Mouse (Mus musculus): ENCODE measurements around the gene Acvr1b. TPM values are rescaled to one million over a fixed set of nuclear protein-coding genes. Genes with fewer than 3 reads are reported as not detected.

Acvr1b gene
- polyA plus RNA-seq, 1 experiment = 75.3 TPM

DNA sequence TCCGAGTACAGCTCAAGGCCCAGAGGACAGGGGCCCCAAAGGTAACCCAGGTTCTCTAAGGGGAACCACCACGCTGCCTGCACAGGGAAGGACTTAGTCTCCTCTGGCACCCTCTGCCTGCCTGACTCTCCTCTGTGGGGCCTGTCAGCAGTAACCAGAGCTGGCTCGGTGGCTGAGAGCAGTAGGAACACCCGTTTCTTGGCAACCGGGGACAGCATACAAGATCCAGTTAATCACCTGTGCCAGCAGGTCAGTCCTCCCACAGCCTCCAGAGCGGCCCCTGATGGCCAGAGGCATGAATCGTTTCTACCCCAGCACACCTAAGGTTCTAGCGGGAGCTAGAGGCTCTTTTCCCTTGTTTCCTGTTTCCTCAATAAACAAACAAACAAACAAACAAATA lies 68.8 kb downstream of the Acvr1b start:
- no peak for TF ChIP-seq POLR2A (IDR thresholded peaks at IDR 0.05; ENCODE audit: borderline replicate concordance, extremely low read depth, insufficient read depth, insufficient read length, poor library complexity, severe bottlenecking)
- TF ChIP-seq CTCF (IDR thresholded peaks at IDR 0.05; ENCODE audit: borderline replicate concordance, extremely low read depth, insufficient read depth, insufficient read length) = peak; percentile 25; the same call in 1 of the 2 replicates
- DNase-seq (ENCODE audit: low read depth) = no peak

DNA sequence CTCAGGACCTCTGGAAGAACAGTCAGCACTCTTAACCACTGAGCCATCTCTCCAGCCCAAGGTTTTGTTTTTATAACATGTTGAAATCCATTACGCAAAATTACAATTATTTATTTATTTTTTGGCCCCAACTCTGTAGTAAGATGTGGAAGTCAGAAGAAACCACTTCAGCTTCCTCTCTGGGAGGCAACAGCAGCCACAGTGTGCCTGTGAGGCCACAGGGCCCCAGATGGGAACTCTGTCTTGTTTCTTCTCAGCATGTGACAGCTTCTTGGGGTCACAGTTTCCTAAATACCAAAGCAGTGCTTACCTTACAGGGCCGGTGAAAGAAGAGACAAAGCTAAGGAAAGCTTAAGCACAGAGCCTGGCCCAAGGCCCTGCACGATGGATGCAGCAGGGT lies 70.1 kb downstream of the Acvr1b start:
- no peak for DNase-seq (ENCODE audit: low read depth)
- TF ChIP-seq POLR2A (IDR thresholded peaks at IDR 0.05; ENCODE audit: borderline replicate concordance, extremely low read depth, insufficient read depth, insufficient read length, poor library complexity, severe bottlenecking) (no peak), CTCF (IDR thresholded peaks at IDR 0.05; ENCODE audit: borderline replicate concordance, extremely low read depth, insufficient read depth, insufficient read length) (no peak)

DNA sequence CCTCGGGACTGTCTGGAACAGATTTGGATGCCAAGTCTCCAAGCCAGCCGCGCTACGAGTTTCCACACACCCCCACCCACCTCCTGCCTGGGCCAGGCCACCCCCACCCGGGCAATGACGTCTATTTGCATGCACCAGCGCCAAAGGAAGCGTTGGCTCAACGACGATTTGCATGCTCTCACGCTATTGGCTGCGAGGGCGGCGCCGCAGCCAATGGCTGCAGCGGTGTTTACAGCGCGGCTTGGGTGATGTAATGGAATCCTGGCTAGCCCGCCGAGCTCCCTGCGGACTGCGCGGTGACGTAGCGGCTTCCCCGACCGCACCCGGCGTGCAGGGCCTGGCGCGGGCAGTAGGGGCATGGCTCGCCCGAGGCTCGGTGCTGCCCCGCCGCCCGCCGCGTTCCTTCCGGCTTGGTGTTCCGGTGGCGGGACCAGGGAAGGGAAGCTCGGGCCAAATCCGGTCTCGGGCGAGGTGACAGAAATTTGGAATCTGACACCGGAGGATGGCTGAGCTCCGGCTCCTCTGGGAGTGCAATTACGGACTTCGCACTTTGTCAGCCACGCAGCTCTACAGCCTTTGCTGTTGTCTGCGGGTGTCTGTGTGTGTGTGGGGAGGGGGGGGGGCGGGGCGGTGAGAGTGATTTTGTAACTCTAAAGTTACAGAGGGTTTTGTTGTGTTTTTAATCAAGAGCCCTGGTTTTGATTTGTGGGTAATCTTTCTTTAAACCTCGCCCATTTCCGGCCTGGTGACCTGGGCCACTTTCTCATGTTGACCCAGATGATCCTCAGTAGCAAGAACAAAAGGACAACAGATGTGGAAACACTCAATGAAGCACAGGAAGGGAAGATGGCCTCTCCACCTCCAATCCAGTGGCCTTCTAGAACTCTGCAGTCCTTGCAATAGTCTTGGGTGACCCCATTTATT lies 72.6 kb downstream of the Acvr1b start:
- peak; percentile 99 for DNase-seq (ENCODE audit: low read depth)

DNA sequence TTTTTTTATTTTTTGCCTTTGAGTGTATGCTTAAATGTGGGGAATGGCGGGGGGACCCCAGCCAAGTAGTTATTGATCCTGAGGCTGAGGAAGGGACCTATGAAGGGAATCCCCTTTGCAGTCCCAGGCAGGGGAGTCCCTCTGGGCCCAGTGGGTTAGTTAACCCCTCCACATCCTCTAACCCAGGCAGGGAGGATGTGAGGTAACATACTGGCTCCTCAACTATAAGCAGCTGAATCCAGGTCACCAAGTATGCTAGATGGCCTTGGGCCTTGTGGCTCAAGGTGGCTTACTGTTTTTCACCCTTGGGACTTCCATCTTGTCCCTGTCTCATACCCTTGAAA lies 73.3 kb downstream of the Acvr1b start:
- DNase-seq (ENCODE audit: low read depth) = no peak
- TF ChIP-seq POLR2A (IDR thresholded peaks at IDR 0.05; ENCODE audit: borderline replicate concordance, extremely low read depth, insufficient read depth, insufficient read length, poor library complexity, severe bottlenecking) (no peak), CTCF (IDR thresholded peaks at IDR 0.05; ENCODE audit: borderline replicate concordance, extremely low read depth, insufficient read depth, insufficient read length) (no peak)

More for the DNA sequence above, 72.6 kb downstream of the Acvr1b start:
- peak; percentile 12; the same call in 1 of the 2 replicates for TF ChIP-seq CTCF (IDR thresholded peaks at IDR 0.05; ENCODE audit: borderline replicate concordance, extremely low read depth, insufficient read depth, insufficient read length)
- peak; percentile 87 for TF ChIP-seq POLR2A (IDR thresholded peaks at IDR 0.05; ENCODE audit: borderline replicate concordance, extremely low read depth, insufficient read depth, insufficient read length, poor library complexity, severe bottlenecking)

DNA sequence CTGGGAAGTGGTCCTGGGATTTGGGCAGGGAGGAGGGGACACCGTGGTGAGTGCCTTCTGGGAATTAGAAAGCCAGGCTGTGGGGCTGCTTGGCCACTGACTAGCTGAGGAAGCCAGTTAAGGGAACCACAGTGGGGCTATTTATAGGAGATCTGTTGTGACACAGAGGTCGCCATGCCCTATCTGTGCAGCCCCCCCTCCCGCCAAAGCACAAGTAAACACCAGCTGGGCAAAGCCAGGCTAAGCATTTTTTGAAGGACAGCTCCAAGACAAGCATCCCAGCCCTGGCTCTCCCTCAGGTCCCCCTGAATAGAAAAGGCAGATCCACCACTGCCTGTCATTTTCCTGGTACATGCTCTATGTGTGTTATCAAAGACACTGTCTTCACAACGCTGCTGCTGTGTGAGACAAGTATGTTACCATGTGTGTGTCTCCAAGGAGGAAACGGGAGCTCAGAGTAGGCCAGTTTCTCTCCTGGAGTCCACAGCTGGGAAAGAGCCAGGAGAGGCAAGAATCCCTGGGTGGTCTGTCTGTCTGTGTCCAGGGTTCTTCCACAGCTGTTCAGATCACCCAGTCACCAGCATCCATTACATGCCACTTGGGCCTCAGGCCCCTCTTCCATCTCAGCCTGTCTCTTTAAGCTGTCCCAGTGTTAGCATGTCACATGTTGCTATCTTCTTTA lies 74.3 kb downstream of the Acvr1b start:
- no peak for TF ChIP-seq CTCF (IDR thresholded peaks at IDR 0.05; ENCODE audit: borderline replicate concordance, extremely low read depth, insufficient read depth, insufficient read length)
- no peak for TF ChIP-seq POLR2A (IDR thresholded peaks at IDR 0.05; ENCODE audit: borderline replicate concordance, extremely low read depth, insufficient read depth, insufficient read length, poor library complexity, severe bottlenecking)
- no peak for DNase-seq (ENCODE audit: low read depth)

DNA sequence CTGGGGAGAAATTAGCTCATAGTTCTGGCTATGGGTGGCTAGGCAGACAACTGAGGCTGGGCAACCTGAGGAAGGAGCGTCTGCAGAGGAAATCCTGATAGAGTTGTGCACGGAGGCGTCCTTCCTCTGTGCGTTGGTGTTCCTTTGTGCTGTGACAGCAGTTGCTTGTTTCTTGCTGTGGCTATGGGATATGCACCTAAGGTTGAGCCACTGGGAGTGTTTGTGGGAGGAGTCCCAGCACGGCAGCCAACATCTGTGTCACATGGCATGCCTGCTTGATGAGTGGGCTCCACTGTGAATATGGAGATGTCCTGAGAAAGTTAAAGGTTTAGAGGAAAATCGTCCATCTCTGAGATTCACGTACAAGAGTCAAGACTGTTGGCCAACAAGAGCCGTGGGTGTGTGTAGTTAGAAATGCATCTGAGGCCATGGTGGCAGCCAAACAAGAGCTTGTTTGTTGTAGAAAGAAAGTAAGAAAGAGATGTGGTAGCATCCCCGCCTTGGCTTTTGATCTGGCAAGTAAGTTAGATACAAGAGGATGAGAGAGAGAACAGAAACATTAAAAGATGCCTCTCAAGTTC lies 76.4 kb downstream of the Acvr1b start:
- DNase-seq (ENCODE audit: low read depth) = no peak
- TF ChIP-seq CTCF (IDR thresholded peaks at IDR 0.05; ENCODE audit: borderline replicate concordance, extremely low read depth, insufficient read depth, insufficient read length) (no peak), POLR2A (IDR thresholded peaks at IDR 0.05; ENCODE audit: borderline replicate concordance, extremely low read depth, insufficient read depth, insufficient read length, poor library complexity, severe bottlenecking) (no peak)

DNA sequence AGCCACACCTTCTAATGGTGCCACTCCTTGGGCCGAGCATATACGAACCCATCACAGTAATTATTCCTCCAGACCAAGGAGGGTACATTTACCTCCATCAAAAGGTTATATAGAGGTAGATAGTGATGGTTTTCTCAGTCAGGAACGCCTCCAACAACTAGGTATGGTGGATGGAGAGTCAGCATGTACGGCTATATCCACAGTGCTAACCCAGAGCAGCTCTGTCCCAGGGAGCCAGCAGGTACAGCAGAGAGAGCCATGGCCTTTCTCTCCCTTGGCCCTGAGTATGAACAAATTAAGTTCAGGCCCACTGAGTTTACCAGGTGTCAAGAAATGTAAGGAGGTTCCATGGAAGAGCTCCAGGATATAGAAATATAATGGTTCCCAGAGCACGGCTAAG lies 78.1 kb downstream of the Acvr1b start:
- TF ChIP-seq CTCF (IDR thresholded peaks at IDR 0.05; ENCODE audit: borderline replicate concordance, extremely low read depth, insufficient read depth, insufficient read length) = no peak
- no peak for TF ChIP-seq POLR2A (IDR thresholded peaks at IDR 0.05; ENCODE audit: borderline replicate concordance, extremely low read depth, insufficient read depth, insufficient read length, poor library complexity, severe bottlenecking)
- DNase-seq (ENCODE audit: low read depth) = no peak

DNA sequence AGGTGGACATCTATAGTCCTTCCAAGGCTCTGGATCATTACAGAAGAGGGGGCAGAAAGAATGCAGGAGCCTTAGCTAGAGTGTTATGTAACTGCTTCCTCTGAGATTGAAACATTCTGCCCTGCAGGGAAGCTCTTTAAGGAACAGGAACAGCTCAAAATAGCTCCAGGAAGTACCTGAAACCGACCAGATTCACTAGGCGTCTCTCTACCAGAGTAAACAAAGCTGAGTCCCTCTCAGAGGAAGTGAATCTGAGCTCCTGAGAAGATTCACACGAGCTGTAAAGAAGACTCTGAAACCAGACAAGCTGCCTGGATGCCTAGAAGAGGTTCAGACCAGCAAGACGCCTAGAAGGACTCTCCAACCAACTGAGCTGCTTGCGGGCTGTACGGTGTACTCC lies 78.7 kb downstream of the Acvr1b start:
- no peak for TF ChIP-seq POLR2A (IDR thresholded peaks at IDR 0.05; ENCODE audit: borderline replicate concordance, extremely low read depth, insufficient read depth, insufficient read length, poor library complexity, severe bottlenecking)
- TF ChIP-seq CTCF (IDR thresholded peaks at IDR 0.05; ENCODE audit: borderline replicate concordance, extremely low read depth, insufficient read depth, insufficient read length) = no peak
- DNase-seq (ENCODE audit: low read depth) = no peak

DNA sequence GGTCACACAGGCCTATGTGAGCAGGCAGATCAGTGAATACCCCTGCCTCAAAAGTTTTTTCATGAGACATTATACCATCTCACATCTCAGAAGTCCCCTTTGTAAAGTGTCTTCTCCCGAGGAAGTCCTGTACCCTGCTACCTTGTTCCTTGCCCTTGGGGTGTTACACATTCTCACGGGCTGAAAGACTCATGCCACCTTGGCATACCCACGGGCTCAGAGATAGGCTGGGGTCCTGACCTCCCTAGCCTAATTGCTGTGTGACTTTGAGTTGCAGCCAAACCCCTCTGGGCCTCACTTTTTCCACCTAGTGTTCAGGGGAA lies 79.7 kb downstream of the Acvr1b start:
- no peak for DNase-seq (ENCODE audit: low read depth)
- TF ChIP-seq CTCF (IDR thresholded peaks at IDR 0.05; ENCODE audit: borderline replicate concordance, extremely low read depth, insufficient read depth, insufficient read length) = no peak
- no peak for TF ChIP-seq POLR2A (IDR thresholded peaks at IDR 0.05; ENCODE audit: borderline replicate concordance, extremely low read depth, insufficient read depth, insufficient read length, poor library complexity, severe bottlenecking)

DNA sequence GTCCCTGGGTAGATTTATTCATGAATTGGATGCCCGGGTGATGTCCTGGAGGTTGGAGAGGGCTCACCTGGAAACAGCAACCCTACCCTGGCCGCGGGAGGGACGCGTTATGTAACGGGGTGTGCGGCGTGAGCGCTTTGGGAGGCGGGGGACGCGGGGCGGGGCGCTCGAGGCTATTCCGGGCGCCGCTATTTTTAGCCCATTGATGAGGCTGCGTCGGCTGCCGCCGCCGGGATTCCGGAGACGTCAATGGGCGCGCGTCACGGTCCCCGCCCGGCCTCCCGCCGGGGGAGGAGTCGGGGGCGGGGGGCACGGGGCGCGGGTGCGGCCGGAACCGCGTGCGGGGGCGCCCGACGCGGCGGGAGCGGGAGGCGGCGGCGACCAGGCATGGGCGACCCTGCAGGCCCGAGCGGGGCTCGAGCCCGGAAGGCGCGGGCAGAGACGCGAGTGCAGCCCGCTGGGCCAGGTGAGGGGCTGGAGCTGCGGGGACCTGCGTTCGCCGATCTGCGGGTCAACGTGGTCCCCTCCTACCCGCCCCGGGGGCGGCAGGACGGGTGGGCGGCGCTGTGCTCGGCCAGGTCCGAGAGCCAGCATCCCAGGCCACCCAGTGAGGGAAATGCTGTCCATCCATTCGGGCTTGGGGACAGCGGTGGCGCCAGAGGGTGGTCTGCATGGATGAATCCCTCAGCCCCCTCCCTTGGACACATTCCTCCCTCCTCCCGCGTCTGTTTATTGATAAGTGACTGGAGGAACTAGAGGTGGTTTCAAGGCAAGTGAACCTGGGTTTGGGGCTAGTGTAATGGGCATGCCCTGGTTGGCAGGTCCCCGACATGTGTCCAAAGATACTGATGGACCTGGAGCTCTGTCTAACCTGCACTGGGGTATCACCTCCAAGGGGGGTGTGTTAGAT lies 80.3 kb downstream of the Acvr1b start, which contains the start of gene Nr4a1:
TSS of gene Nr4a1 (plus strand) at position 384 of the 910 bp plus-strand sequence.
- DNase-seq (ENCODE audit: low read depth) = peak; percentile 69
- TF ChIP-seq CTCF (IDR thresholded peaks at IDR 0.05; ENCODE audit: borderline replicate concordance, extremely low read depth, insufficient read depth, insufficient read length) (no peak), POLR2A (IDR thresholded peaks at IDR 0.05; ENCODE audit: borderline replicate concordance, extremely low read depth, insufficient read depth, insufficient read length, poor library complexity, severe bottlenecking) (0 out of 2 replicates have a peak, but pooled peaks have one; percentile 13)
